Mouse (Mus musculus) monocyte, adult 5-6 weeks (primary cell): Measurements from ENCODE around the gene Mpnd. TPM values are rescaled to one million over a fixed set of nuclear protein-coding genes. Genes with fewer than 3 reads are reported as not detected.

Source experiments
- ATAC-seq: fragments of 153-309, 156-312 bp; replicated peaks from 2 replicates; pipeline ENCODE4 v1.8.0; 2017; ENCODE audit warnings: mild to moderate bottlenecking; ENCODE audit not compliant: low TSS enrichment, insufficient number of reproducible peaks, severe bottlenecking, poor library complexity, low FRiP score
- total RNA-seq: library from RNA; stranded (forward); fragments of 200-1000, 200-491, 200-594 nt; gene quantifications from 3 replicates; pipeline ENCODE4 v1.2.3, GENCODE M21; 2017

The Mpnd gene
- total RNA-seq, 1 experiment from 2014 or later = 106 TPM

- ATAC-seq = peak; percentile 69; the same call in 1 of the 2 replicates
These were observed 29.2 kb upstream of the Mpnd start for GRCm38 (mm10) chr17:55976255-55976862.

- ATAC-seq = no peak
These were observed 28.2 kb upstream of the Mpnd start for GRCm38 (mm10) chr17:55977301-55977700.

- no peak for ATAC-seq
These were observed 19.2 kb upstream of the Mpnd start, which contains the start of gene Fsd1 for GRCm38 (mm10) chr17:55986030-55986961. Gene Fsd1, plus strand, starts transcription at chr17:55986509.

- ATAC-seq = no peak
These were observed 15.1 kb upstream of the Mpnd start for GRCm38 (mm10) chr17:55990278-55990898.

- ATAC-seq = no peak
These were observed 9.5 kb upstream of the Mpnd start for GRCm38 (mm10) chr17:55996007-55996406.

GRCm38 (mm10) chr17:55999794-56000499, 5.6 kb upstream of the Mpnd start:
- no peak for ATAC-seq

- no peak for ATAC-seq
These were observed 2.5 kb upstream of the Mpnd start for GRCm38 (mm10) chr17:56003000-56003399.

GRCm38 (mm10) chr17:56006956-56007355, 1.4 kb downstream of the Mpnd start:
- ATAC-seq = no peak

GRCm38 (mm10) chr17:56007444-56008355, 2.2 kb downstream of the Mpnd start:
- no peak for ATAC-seq

- ATAC-seq = peak; percentile 88
These were observed 3.0 kb downstream of the Mpnd start for GRCm38 (mm10) chr17:56008356-56009087.

GRCm38 (mm10) chr17:56009088-56009961, 3.8 kb downstream of the Mpnd start:
- ATAC-seq = peak; percentile 81

GRCm38 (mm10) chr17:56009962-56010240, 4.4 kb downstream of the Mpnd start:
- no peak for ATAC-seq

GRCm38 (mm10) chr17:56010255-56010654, 4.7 kb downstream of the Mpnd start:
- no peak for ATAC-seq

- ATAC-seq = peak; percentile 41; the same call in 1 of the 2 replicates
These were observed 5.2 kb downstream of the Mpnd start for GRCm38 (mm10) chr17:56010681-56011080.

- no peak for ATAC-seq
These were observed 5.9 kb downstream of the Mpnd start for GRCm38 (mm10) chr17:56011441-56011840.

- no peak for ATAC-seq
These were observed 9.8 kb downstream of the Mpnd start for GRCm38 (mm10) chr17:56015293-56015692.

- no peak for ATAC-seq
These were observed 10.9 kb downstream of the Mpnd start for GRCm38 (mm10) chr17:56016382-56016781.
